Mouse (Mus musculus) layer of hippocampus, adult 6 months (tissue): ENCODE data around the gene Sgcd. TPM values are rescaled to one million over a fixed set of nuclear protein-coding genes. Genes with fewer than 3 reads are reported as not detected.

ENCODE experiments used
- long read RNA-seq, 2 experiments: library from polyadenylated mRNA; unstranded; transcript quantifications; one replicate each; pipeline ENCODE4 v2.0.0; 2019 to 2020
- polyA plus RNA-seq: library from polyadenylated mRNA; unstranded; fragments of <200 nt; fragmentation: Nextera tagmentation; gene quantifications from 2 replicates; pipeline ENCODE4 v1.2.3, GENCODE M21; 2021

Sgcd gene
- 1.5 and 3.0 TPM in 2 replicates for polyA plus RNA-seq
- long read RNA-seq, experiment 1, partial matches to known transcripts, result 0 of 4 reads
- long read RNA-seq, experiment 1, other reads (novel, unspliced or antisense), result 4 of 4 reads
- long read RNA-seq, experiment 2, partial matches to known transcripts, result 2 of 9 reads
- long read RNA-seq, experiment 2, other reads (novel, unspliced or antisense), result 7 of 9 reads

GRCm38 (mm10) chr11:47988697-47989533 lies at the start of gene Sgcd:
Gene Sgcd (minus strand): TSS chr11:47988969.

